Mouse (Mus musculus): Measurements from ENCODE around the gene Amigo2. TPM values are rescaled to one million over a fixed set of nuclear protein-coding genes. Genes with fewer than 3 reads are reported as not detected.

Amigo2 gene
- polyA plus RNA-seq, 1 experiment from 2014 or later: 6.5 TPM

DNA sequence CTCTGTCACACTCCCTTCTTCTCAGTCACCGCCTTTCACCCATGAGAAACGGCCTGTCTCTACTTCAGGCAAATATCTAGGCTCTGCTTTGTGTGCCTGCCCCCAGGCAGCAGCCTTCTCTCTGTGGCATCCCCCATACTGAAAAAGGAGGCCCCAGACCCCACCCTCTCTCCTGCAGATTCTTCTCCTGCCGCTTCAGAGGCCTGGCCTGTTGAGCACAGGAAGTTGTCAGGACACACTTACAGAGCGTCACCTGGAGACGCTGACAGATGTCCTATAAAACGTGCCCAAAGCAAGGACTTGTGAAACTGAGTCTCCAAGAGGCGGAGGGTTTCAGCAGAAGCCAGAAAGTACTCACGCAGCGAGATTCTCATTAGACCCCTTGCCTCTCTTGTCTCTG is 33.7 kb upstream of the Amigo2 start:
- H3K9me3 ChIP-seq: no peaks in the 10 kb centered on the region
- no peaks in the 10 kb centered on the region for H3K27me3 ChIP-seq
- no peaks in the 10 kb centered on the region for H3K36me3 ChIP-seq
- H3K4me1 ChIP-seq: peaks cover 13% of the 10 kb centered on the region
- H3K9ac ChIP-seq: no peak overlapping the region
- no peak overlapping the region for H3K27ac ChIP-seq
- no peak overlapping the region for H3K4me2 ChIP-seq (replicated peaks)
- no peak for ATAC-seq (ENCODE audit: insufficient number of reproducible peaks, insufficient read depth, low FRiP score, low TSS enrichment)
- no peak overlapping the region for H3K4me3 ChIP-seq
- WGBS: 55% methylated on average over 9 of the region's 9 CpGs

DNA sequence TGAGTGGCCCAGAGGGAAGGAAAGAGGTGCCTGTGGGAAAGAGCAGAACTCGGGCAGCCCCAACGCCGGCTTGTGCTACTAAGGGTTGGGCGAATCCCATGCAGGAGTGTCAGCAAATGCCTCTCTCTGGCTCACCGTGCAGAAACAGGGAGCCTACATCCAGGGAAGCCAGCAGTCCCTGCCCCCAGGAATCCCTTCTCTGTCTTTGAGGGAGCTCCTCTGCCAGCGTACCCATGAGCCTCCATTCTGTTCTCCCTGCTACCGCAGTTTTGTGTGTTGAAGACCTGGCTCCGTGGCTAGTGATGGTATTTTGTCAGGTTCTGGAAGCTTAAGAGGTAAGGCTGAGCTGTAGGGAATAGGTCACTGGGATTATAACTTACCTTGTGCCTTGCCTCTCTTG is 33.0 kb upstream of the Amigo2 start:
- Histone ChIP-seq H3K36me3 (no peaks in the 10 kb centered on the region), H3K9me3 (no peaks in the 10 kb centered on the region), H3K27ac (no peak overlapping the region), H3K9ac (no peak overlapping the region), H3K4me3 (no peak overlapping the region), H3K27me3 (no peaks in the 10 kb centered on the region), H3K4me2 (replicated peaks) (no peak overlapping the region), H3K4me1 (peaks cover 13% of the 10 kb centered on the region)
- WGBS: 81% methylated on average over 8 of the region's 8 CpGs
- ATAC-seq (ENCODE audit: insufficient number of reproducible peaks, insufficient read depth, low FRiP score, low TSS enrichment): no peak

DNA sequence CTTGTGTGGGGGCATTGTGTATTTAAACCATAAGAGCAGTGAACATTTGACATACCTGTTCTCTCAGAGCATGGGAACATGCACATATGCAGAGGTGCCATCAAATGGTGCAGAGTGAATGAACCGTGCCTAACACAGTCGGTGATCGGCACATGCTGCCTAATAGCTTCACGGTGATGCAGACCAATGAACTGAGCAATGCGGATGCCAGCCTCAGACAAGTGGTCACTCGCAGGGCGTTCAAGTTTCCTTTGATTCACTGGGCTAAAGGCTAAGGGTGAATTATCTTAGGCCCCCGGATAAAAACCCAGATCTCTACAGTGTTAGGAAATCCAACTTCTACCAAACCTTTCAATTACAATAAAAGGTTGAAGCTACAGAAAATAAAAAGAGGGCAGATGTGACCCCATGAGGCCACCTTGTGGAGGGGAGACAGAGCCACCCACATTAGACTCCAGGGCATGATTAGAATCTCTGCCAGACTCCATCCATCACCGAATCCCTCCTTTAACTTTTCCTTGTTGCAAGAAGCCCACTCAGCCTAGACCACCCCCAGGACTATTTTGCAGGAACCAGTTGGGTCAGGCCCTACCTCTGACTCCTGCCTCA is 31.4 kb upstream of the Amigo2 start:
- Histone ChIP-seq H3K4me1 (peaks cover 13% of the 10 kb centered on the region), H3K4me3 (no peak overlapping the region), H3K27me3 (no peaks in the 10 kb centered on the region), H3K9me3 (no peaks in the 10 kb centered on the region), H3K36me3 (no peaks in the 10 kb centered on the region), H3K9ac (no peak overlapping the region), H3K4me2 (replicated peaks) (no peak overlapping the region), H3K27ac (no peak overlapping the region)
- ATAC-seq (ENCODE audit: insufficient number of reproducible peaks, insufficient read depth, low FRiP score, low TSS enrichment): no peak
- 87% methylated on average over 9 of the region's 9 CpGs for WGBS

DNA sequence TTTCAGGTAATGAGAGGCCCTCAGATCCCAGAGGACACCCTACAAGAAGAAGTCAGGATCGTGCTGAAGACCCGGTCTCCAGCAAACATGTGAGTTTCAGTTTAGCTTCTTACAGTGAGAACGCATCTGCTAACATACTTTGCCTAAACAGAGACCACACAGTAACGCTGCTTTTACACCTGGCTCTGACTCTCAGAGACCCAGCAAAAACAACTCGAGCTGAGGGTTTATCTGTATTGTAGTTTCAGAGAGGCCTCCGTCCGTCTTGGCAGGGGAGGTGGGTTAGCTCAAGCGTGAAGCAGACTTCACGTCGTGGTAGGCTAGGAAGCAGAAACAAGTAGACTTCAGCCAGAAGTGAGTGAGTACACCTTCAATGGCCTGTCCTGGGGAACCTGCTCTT is 30.2 kb upstream of the Amigo2 start:
- no peaks in the 10 kb centered on the region for H3K27me3 ChIP-seq
- no peak overlapping the region for H3K4me2 ChIP-seq (replicated peaks)
- no peaks in the 10 kb centered on the region for H3K9me3 ChIP-seq
- H3K27ac ChIP-seq: no peak overlapping the region
- ATAC-seq (ENCODE audit: insufficient number of reproducible peaks, insufficient read depth, low FRiP score, low TSS enrichment): no peak
- no peak overlapping the region for H3K9ac ChIP-seq
- no peaks in the 10 kb centered on the region for H3K36me3 ChIP-seq
- 67% methylated on average over 10 of the region's 10 CpGs for WGBS
- H3K4me3 ChIP-seq: no peak overlapping the region
- peaks cover 13% of the 10 kb centered on the region for H3K4me1 ChIP-seq

DNA sequence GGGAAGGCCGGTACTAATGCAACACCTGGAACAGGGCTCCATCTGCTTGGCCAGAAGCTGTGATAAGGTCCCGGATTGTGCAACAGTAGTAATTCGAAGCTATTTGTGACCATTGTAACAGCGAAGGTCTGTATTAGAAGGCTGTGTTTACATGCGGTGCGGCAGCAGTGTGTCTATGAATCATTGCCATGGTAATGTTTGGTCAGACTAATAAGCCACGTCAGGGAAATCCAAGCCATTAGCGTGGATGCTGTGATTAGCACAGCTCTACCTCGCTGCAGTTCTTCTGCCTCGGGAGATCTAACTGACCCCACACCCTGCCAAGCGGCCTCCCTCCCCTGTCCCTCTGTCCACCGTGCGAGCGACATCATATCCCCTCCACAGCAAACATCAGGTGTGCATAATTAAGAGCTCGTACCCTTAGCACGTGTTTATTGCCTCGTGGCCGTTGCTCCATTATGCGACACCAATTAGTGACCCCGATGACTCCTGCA is 29.6 kb upstream of the Amigo2 start:
- H3K4me1 ChIP-seq: peaks cover 13% of the 10 kb centered on the region
- 0 out of 2 replicates have a peak, but pooled peaks have one; percentile 35 for ATAC-seq (ENCODE audit: insufficient number of reproducible peaks, insufficient read depth, low FRiP score, low TSS enrichment)
- H3K27me3 ChIP-seq: no peaks in the 10 kb centered on the region
- H3K4me3 ChIP-seq: no peak overlapping the region
- no peak overlapping the region for H3K4me2 ChIP-seq (replicated peaks)
- no peak overlapping the region for H3K9ac ChIP-seq
- no peaks in the 10 kb centered on the region for H3K9me3 ChIP-seq
- H3K36me3 ChIP-seq: no peaks in the 10 kb centered on the region
- 48% methylated on average over 20 of the region's 20 CpGs for WGBS
- H3K27ac ChIP-seq: no peak overlapping the region

DNA sequence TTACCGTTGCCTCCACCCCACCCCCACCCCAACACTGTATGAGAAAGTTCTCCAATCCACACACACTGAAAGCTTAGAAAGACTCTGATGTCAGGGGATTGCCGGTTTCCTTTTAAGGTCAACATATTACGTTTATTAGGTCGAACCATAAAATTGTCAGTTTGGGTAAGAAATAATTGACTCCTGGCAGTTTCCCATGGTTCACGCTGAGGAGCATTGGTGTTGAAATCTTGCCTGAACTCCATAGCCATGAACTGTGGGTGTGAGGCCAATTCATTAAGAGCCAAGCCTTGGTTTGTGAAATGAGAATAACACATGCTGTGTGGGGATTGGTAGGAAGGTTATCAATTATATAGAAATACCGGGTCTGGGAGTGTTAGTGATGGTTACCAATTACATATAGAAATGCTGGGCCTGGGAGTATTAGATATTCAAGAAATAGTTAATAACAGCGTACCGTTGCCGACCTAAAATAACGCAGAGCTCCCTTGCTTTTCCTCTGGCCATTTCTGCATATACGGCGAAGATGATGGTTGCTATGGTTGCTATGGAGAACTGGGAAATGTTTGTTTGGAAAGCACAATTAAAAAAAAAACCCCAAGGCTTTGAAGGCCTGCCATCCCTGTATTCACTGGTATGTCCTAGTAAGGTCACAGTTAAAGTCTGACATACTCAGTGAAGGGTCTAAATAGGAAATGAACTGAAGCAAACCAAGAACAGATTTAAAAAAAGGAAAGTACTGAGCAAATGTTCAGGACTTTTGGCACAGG is 28.7 kb upstream of the Amigo2 start:
- H3K4me1 ChIP-seq: peaks cover 10% of the 10 kb centered on the region
- H3K4me3 ChIP-seq: no peak overlapping the region
- H3K9me3 ChIP-seq: no peaks in the 10 kb centered on the region
- no peak overlapping the region for H3K27ac ChIP-seq
- no peak for ATAC-seq (ENCODE audit: insufficient number of reproducible peaks, insufficient read depth, low FRiP score, low TSS enrichment)
- no peaks in the 10 kb centered on the region for H3K36me3 ChIP-seq
- H3K27me3 ChIP-seq: no peaks in the 10 kb centered on the region
- WGBS: 83% methylated on average over 12 of the region's 12 CpGs
- H3K4me2 ChIP-seq (replicated peaks): no peak overlapping the region
- no peak overlapping the region for H3K9ac ChIP-seq

DNA sequence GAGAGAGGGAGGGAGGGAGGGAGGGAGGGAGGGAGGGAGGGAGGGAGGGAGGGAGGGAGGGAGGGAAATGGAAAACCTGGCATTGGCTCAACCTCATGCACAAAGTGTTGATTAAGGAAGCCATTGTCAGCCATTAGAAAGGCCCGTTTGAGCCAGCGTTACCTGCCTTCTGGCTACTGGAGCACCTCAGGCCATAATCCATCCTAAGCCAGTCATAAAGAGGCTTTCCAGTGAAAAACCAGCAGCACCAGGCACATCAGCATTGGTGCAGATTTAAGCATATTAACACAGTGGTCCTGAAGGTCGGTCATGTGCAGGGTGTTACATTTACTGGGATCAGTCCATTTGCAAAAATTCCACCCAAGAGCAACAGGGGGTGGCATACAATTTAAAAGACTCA is 25.7 kb upstream of the Amigo2 start:
- no peak overlapping the region for H3K27ac ChIP-seq
- 79% methylated on average over 3 of the region's 3 CpGs for WGBS
- no peak for ATAC-seq (ENCODE audit: insufficient number of reproducible peaks, insufficient read depth, low FRiP score, low TSS enrichment)
- H3K4me3 ChIP-seq: no peak overlapping the region
- no peaks in the 10 kb centered on the region for H3K9me3 ChIP-seq
- no peaks in the 10 kb centered on the region for H3K27me3 ChIP-seq
- H3K36me3 ChIP-seq: no peaks in the 10 kb centered on the region
- no peak overlapping the region for H3K9ac ChIP-seq
- no peak overlapping the region for H3K4me2 ChIP-seq (replicated peaks)
- H3K4me1 ChIP-seq: no peaks in the 10 kb centered on the region

DNA sequence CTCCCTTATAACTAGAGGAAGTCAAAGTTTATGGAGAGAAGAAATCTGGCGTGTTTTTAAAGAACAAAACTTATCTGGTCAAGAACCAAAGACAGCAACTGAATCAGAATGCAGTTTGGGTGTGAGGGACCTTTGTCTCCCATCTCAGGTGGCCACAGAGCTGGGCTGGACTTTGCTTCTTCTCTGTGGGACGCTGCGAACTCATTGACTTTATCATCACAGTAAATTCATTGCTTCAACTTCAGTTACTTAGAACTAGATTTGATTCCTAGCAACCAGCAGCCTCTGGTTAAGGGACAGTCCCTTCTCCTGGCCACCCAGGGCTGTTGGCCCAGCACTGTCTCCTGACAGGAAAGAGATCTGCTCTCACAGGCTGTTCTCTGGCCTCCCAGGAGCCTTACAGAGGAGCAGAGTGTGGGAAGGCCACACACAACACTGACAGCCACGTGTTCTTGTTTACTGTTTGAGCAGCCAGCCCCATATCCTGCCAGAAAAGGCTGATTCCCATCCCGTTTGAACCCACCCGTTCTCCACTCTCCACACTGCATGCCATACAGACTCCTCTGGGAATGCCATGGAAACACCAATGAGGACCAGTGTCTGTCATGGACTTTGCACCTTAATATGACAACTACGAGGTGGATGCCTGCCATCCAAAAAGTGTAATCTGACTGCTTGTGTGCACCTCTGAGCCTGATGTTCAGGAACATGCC is 25.1 kb upstream of the Amigo2 start:
- WGBS: 53% methylated on average over 7 of the region's 7 CpGs
- Histone ChIP-seq H3K4me1 (no peaks in the 10 kb centered on the region), H3K27ac (no peak overlapping the region), H3K27me3 (no peaks in the 10 kb centered on the region), H3K9me3 (no peaks in the 10 kb centered on the region), H3K9ac (no peak overlapping the region), H3K4me2 (replicated peaks) (no peak overlapping the region), H3K36me3 (no peaks in the 10 kb centered on the region), H3K4me3 (no peak overlapping the region)
- ATAC-seq (ENCODE audit: insufficient number of reproducible peaks, insufficient read depth, low FRiP score, low TSS enrichment): no peak

DNA sequence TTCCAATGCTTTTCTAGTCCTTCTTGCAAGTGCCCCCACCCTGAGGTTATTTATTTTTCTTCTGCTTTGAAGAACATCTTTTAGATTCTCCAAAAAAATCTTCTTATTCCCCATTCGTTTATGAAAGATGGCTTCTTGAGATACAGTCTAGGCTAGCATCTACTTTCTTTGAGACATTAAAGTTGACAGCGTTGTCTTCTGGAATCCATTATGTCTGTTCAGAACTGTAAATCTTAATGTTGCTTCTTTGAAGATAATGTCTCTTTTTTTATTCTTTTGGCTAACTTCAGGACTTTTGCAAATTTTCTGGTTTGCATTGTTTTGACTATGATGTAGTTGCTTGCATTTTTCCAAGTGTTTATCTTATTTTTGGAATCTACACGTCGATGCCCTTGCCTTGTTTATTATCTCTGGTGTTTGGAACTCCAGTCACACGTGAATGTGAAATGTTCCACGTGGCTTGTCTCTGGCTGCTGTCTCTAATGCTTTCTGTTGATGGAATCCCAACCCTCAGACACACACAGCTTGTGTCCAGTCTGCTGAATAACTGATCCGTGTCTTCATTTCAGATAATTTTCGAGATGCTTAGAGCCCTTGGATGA is 20.1 kb upstream of the Amigo2 start:
- Histone ChIP-seq H3K4me3 (no peak overlapping the region), H3K36me3 (no peaks in the 10 kb centered on the region), H3K9ac (no peak overlapping the region), H3K4me1 (no peaks in the 10 kb centered on the region), H3K27ac (no peak overlapping the region), H3K27me3 (no peaks in the 10 kb centered on the region), H3K4me2 (replicated peaks) (no peak overlapping the region), H3K9me3 (no peaks in the 10 kb centered on the region)
- no peak for ATAC-seq (ENCODE audit: insufficient number of reproducible peaks, insufficient read depth, low FRiP score, low TSS enrichment)
- 67% methylated on average over 8 of the region's 8 CpGs for WGBS

DNA sequence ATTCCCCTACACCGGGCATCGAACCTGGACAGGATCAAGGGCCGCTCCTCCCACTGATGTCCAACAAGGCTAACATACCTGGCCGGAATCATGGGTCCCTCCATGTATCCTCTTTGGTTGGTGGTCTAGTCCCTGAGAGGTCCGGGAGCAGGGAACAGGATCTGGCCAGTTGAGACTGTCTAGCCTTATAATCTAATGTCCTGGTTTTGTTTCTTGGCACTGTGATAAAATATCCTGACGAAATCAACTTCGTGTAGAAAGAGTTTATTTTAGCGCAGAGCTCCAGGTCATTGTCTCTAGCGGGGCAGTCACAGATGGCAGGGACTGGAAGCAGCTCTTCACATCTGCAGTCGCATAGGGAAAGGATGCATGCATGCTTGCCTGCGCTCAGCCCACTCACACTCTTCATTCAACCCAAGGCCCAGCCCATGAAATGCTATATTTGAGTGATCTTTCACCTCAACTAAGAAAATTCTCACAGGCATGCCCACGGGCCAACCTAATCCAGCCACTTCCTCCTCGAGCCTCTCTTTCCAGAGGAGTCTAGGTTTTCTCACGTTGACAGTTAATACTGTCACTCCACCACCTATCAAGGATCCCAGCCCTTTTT is 19.3 kb upstream of the Amigo2 start:
- Histone ChIP-seq H3K36me3 (no peaks in the 10 kb centered on the region), H3K9me3 (no peaks in the 10 kb centered on the region), H3K4me3 (no peak overlapping the region), H3K27ac (no peak overlapping the region), H3K4me2 (replicated peaks) (no peak overlapping the region), H3K4me1 (no peaks in the 10 kb centered on the region), H3K9ac (no peak overlapping the region), H3K27me3 (no peaks in the 10 kb centered on the region)
- WGBS: 74% methylated on average over 14 of the region's 14 CpGs
- ATAC-seq (ENCODE audit: insufficient number of reproducible peaks, insufficient read depth, low FRiP score, low TSS enrichment): no peak

DNA sequence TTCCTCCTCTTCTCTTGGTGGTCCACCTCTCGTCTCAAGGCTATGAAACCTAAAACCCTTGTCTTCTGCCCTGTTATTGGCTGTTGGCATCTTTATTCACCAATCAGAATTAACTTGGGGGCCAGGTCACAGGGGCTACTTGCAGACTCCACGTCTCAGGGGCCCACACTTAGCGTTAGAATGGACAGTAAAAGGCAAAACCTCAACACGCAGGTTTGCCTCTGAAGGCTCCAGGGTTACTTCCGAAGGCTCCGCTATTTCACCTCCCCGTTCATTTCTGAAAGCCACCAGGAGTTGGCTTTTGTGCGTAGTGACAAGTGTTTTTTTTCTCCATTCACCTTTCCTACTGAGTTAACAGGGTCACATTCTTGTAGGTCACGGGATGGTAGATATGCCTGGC is 15.2 kb upstream of the Amigo2 start:
- no peaks in the 10 kb centered on the region for H3K36me3 ChIP-seq
- H3K4me3 ChIP-seq: no peak overlapping the region
- H3K9ac ChIP-seq: no peak overlapping the region
- 68% methylated on average over 9 of the region's 9 CpGs for WGBS
- H3K27ac ChIP-seq: no peak overlapping the region
- no peaks in the 10 kb centered on the region for H3K9me3 ChIP-seq
- H3K27me3 ChIP-seq: no peaks in the 10 kb centered on the region
- H3K4me1 ChIP-seq: no peaks in the 10 kb centered on the region
- H3K4me2 ChIP-seq (replicated peaks): no peak overlapping the region
- ATAC-seq (ENCODE audit: insufficient number of reproducible peaks, insufficient read depth, low FRiP score, low TSS enrichment): no peak

All from embryonic facial prominence, embryonic 12.5 days (tissue).